Mouse (Mus musculus) urinary bladder, postnatal 14 days (tissue): ENCODE measurements around the gene Ppp2r5b.

Experiments
- DNase-seq: peaks from one replicate; pipeline ENCODE4 v3.0.0; 2021; ENCODE audit warnings: low spot score

The Ppp2r5b gene

DNA sequence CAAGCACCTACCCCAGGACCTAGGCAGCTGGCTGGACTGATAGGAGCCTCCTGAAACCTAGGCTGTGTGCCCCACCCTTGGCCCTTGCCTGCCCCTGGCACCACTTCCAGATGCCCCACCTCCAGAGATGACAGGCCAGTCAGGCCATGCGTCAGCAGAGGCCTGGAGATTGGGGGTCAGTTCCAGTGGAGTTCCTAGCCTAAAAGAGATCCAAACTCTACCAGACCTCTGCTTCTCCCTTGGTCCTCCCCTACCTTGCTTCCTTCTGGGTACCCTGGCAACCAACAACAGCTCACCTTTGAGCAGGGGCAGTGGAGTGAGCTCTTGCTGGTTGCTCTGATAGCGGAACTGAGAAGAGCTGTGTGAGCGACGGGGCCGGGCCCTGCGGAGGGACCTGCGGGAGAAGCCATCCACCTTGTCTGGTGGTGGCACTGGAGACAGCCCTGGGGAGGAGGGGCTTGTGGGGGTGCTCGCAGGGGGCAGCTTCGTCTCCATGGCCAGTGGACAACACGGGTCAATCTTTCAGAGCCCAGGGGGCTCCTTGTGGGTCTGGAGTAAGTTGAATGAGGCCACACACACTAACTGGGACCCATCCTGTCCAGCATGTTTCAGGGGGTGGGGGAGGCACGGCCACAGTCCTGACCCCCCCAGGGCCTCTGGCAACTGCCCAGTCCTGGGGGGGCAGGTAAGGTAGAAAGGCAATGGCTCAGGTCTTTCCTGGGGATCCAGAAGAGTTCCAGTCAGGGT lies 1.2 kb downstream of the Ppp2r5b start:
- no peak for DNase-seq

DNA sequence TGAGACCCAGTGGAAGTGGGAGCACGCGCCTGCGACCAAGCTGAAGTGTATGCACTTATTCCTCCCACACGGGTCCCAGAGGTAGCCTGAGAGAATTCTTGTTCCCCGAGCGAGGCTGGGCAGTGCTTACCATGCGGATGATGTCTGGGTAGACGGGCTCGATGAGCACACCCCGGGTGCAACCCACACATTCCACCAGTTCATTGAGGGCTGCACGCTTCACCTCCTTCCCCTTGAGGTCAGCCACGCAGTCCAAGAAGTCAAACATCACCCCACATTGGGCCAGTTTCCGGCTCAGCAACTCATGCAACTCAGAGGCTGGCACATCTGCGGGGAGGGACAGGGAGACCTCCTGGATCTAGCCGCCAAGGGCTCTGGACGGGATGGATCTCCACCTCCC lies 2.0 kb downstream of the Ppp2r5b start:
- DNase-seq, result no peak

DNA sequence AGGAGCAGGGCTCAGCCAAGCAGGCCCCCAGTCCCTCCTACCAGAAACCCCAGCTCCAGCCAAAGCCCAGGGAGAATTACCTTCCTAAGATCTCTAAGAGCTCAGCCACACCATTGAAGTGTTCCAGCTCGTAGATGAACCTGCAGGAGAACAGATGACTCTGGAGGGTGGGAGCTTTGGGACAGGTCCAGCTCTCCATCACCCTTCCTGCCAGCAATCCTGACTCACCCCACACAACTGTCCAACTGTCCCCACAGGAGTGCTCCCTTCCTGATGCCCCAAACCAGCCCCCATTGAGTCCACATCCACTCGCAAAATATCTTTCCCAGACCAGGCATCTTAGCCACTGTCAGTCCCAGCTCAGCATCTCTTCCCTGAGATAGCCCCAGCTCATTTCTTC lies 4.6 kb downstream of the Ppp2r5b start:
- no peak for DNase-seq

DNA sequence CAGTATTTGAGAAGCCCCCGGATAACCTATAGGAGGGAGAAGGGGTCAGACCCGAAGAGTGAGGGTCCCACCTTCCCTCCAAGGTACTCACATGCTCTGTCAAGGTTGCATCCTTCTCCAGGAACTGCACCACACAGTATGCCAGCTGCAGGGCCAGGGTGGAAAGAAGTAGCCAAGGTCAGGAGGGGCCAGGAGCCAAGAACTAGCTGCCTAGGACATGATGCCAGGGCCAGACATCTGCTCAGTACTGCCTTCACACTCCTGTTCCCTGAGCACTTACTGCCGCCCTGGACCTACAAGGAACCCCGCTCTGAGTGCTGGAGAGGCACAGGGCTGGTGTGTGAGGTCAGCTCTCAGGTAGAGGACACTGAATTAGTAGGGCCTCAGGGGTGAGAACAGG lies 5.3 kb downstream of the Ppp2r5b start:
- DNase-seq, result no peak

DNA sequence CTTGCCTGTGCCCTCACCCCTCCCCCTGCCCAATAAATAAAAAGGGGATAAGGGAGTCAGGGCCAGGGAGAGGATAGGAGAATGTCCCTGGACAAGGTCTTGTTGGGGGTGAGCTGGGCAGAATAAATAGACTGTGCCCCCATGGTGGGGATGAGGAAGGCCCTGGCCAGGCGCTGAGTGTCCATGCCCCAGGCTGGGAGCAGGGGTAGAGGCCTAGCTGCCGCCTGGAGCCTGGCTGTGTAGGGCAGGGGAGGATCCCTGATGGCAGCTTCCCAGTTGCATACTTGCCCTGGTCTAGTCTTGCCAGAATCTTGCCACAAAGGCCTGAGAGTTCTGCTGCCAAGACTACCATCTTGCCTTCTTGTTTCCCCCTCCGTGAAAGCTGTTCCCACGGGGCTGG lies 7.8 kb downstream of the Ppp2r5b start:
- no peak for DNase-seq

DNA sequence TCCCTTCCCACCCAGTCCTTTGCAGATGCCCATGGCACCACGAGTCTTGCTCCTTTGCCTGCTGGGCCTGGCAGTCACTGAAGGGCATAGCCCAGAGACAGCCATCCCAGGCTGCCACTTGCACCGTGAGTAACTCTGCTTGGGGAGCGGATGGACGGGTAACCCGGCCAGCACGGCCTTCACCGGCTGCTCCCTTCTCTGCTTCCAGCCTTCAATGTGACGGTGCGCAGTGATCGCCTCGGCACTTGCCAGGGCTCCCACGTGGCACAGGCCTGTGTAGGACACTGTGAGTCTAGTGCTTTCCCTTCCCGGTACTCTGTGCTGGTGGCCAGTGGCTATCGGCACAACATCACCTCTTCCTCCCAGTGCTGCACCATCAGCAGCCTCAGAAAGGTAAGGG lies 8.9 kb downstream of the Ppp2r5b start:
- DNase-seq, result no peak

DNA sequence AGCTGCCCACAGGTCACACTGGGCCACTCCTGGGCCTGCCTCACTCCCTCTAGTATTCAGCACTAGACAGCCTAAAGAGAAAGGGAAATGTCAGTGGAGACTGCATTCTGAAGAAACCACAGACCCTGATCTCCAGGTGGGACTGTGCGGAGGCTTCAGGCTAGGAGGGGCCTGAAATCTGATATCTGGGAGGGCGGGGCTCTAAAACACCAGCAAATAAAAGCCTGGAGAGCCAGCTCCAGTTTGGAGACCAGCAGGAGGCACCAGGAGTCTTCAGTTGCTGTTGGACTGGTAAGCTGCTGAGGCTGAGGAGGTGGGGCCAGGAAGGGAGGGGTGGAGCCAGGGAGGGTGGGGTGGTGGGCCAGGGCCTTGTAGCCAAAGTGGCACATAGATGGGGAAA lies 9.5 kb downstream of the Ppp2r5b start, which contains the start of gene Gpha2:
Gene Gpha2 (plus strand): TSS at position 246 of the 400 bp plus-strand sequence.
- DNase-seq, result no peak

DNA sequence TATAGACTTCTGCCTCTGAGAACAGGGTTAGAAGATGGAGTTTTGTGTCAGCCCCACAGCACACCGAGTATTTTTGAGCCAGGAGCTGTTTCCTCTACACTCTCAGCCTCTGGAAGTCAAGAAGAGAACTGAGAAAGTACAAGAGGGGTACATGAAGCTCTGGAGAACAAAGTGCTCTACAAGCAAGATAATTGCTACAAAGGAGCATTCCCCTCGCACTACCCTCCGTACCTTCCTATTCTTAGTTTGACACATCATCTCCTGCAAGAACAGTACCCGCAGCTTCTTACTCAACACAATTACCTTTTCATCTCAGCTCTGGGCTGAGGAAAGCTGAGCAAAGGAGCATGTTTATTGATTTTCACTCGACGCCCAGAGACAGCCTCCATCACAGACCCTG lies 17.1 kb downstream of the Ppp2r5b start:
- DNase-seq, result no peak

DNA sequence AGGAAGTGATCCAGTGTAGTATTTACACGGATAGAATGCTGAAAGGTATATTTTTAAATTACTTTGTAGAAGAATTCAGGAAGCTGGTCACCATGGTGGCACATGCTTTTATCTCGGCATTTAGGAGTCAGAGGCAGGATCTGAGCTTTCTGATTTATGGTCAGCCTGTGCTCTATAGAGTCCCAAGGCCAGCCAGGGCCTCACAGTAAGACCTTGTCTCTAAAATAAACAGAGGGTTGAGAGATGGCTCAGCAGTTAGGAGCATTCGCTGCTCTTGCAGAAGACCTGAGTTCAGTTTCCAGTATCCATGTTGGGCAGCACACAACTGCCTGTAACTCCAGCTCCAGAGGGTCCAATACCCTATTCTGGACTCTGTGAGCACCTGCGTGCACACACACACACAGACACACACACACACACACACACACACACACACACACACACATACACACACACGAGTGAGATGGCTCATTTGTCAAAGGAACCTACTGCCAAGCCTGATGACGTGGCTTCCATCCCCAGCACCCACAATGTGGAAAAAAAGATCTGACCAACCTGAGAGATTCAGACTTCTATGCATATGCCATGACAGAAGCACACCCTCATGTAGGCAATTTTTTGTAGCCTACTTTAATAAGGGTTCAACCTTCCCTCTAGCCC lies 19.5 kb downstream of the Ppp2r5b start:
- DNase-seq, result no peak

DNA sequence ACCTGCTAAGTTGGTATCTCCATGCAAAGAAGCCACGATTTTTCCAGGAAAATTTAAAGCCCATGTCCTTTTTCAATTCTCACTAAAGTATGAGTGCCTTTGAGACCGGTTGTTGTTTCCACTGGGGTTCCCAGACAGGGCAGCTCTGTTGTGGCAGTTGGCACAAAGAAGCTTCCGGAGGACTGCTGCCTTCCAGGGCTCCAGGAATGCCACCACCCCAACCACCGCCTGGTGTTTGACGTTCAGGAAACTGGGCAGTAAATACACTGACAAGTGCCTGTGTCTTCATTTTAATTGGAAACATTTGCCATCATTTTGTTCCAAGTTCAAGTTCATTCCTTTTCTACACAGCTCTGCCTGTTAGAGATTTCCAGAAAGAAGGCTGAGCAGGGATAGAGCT lies 29.0 kb downstream of the Ppp2r5b start:
- no peak for DNase-seq

DNA sequence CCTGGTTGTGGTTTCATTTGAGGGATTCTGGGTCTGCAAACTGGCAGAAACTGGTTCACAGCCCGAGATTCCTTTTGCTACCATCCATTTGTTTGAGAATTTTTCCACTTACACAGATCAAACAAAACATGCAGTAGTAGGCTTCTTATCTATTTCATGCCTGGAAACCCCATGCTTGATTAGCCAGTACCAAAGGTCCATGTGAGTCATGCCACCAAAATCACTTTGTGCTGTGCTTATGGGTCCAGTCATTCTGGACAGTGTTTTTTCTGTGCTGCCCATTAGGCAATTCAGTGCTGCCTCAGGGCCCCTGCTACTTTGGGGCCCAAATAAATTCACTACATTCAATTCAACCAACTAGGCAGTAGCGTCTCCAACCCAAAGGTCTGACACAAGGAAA lies 31.4 kb downstream of the Ppp2r5b start:
- DNase-seq, result no peak

DNA sequence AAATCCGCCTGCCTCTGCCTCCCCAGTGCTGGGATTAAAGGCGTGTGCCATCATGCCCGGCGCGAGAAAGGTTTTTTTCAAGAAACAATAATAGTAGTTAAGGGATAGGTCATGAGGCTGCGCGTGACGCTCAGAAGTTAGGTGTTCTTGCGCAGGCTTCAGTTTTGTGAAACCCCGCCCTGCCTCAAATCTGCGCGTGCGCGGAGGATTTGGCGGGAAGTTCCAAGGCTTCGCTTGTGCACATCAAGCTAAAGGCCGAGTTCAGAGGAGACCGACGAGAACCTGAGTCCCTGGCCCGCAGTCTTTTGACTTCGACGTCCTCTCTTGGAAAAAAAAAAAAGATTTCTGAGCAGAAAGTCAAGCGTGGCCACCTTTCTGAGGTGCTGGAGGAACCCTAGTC lies 51.5 kb downstream of the Ppp2r5b start, which contains the start of gene Majin:
Gene Majin (plus strand): TSS at position 258 of the 400 bp plus-strand sequence.
- DNase-seq, result no peak

DNA sequence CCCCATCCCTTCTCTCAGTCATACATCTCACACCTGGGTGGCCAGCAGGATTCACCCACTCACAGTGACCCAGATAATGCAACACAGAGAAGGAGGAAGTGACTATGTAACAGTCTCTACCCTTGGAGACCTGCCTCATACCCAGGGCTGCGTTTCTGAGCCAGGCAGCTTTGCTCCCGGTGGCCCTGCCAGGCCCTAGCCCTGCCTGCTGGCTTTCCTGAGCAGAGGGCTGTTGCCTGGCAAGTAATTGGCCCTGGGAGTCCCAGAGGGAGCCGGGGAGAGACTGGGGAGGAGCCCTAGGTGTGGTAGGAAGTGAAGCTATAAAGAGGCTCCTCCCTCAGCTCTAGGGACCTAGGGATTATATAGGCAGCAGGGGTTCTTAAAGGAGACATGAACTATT lies 53.1 kb downstream of the Ppp2r5b start:
- no peak for DNase-seq

DNA sequence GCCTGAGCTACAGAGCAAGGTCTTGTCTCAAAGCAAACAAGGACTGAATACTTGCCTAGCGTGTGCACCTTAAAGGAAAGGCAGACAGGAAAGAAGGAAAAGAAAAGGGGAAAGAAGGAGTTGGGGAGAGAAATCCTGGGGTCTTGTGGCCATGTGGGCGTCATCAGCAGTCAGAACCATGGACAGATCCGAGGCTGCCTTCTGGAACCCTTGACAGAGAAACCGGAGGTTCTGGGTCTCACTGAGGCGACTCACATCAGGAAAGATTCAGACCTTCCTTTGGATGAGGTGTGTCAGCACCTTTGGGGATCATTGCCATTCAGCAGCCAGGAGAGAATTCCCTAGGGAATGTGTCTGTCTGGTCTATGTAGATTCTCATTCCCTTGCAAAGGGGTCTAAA lies 54.0 kb downstream of the Ppp2r5b start:
- DNase-seq, result no peak

DNA sequence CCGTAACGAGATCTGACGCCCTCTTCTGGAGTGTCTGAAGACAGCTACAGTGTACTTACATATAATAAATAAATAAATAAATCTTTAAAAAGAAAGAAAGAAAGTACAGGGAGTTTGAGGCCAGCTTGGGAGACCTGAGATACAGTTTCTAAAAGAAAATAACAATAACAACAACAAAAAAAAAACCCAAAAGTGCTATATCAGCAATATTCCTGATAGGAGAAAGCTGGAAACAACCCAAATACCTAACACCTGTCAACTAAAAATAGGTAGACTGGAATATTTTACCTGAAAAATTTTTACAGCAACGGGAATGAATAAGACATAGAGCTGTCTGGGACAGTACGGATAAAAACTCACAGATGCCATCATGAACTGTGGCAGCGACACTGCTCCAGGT lies 56.9 kb downstream of the Ppp2r5b start:
- no peak for DNase-seq
